Mouse (Mus musculus) gastrocnemius, postnatal 36 days (tissue): ENCODE measurements around the gene Cd59a. TPM values are rescaled to one million over a fixed set of nuclear protein-coding genes. Genes with fewer than 3 reads are reported as not detected.
A peak's percentile ranks its signal among the peaks of the same experiment; 100 is the strongest.

Experiments used
- DNase-seq, 2 experiments: peaks; one replicate each; pipeline ENCODE4 v3.0.0; 2022
- intact Hi-C: fragments of 180-260 bp; cut with DNase I; formaldehyde crosslinking; loops from one replicate; pipeline ENCODE4 v1.15.1; 2025
- total RNA-seq, 2 experiments: library from RNA; stranded (reverse); gene quantifications; 2 replicates each; pipeline ENCODE4 v1.2.3; 2021

The Cd59a gene
- total RNA-seq, 2 experiments from 2014 or later, result 19.7 to 22.2 TPM

GRCm38 (mm10) chr2:104133042-104133810 is 37.6 kb downstream of the Cd59a start:
- intact Hi-C loops, result loop anchor here (5.0 kb wide), 1 partner anchor 454 kb away; no protein-coding TSS in a partner anchor
- no peak for DNase-seq

- intact Hi-C loops, result loop anchor here (2.0 to 5.0 kb wide), 2 partner anchors 288 to 453 kb away; no protein-coding TSS in a partner anchor
- peak in 1 of 2 experiments; percentile 22 for DNase-seq
These were observed 38.8 kb downstream of the Cd59a start for GRCm38 (mm10) chr2:104134150-104135056.

GRCm38 (mm10) chr2:104135920-104136319 is 40.3 kb downstream of the Cd59a start:
- intact Hi-C loops, result loop anchor here (2.0 kb wide), 1 partner anchor 287 kb away; no protein-coding TSS in a partner anchor
- no peak for DNase-seq

GRCm38 (mm10) chr2:104142140-104142539 is 46.5 kb downstream of the Cd59a start:
- DNase-seq, result no peak
- intact Hi-C loops, result no loop called here

GRCm38 (mm10) chr2:104144004-104144403 is 48.4 kb downstream of the Cd59a start:
- DNase-seq, result no peak
- intact Hi-C loops, result no loop called here

- intact Hi-C loops, result no loop called here
- DNase-seq, result no peak
These were observed 50.4 kb downstream of the Cd59a start for GRCm38 (mm10) chr2:104145983-104146382.

- no peak for DNase-seq
- intact Hi-C loops, result no loop called here
These were observed 52.4 kb downstream of the Cd59a start for GRCm38 (mm10) chr2:104147910-104148561.

- intact Hi-C loops, result loop anchor here (5.0 kb wide), 1 partner anchor 41 kb away; no protein-coding TSS in a partner anchor
These were observed 55.2 kb downstream of the Cd59a start for GRCm38 (mm10) chr2:104150608-104151397.

GRCm38 (mm10) chr2:104153345-104153744 is 57.7 kb downstream of the Cd59a start:
- DNase-seq, result no peak
- intact Hi-C loops, result loop anchor here (5.0 kb wide), 1 partner anchor 39 kb away; no protein-coding TSS in a partner anchor

More at GRCm38 (mm10) chr2:104150608-104151397, 55.2 kb downstream of the Cd59a start:
- DNase-seq, result peak in 1 of 2 experiments; percentile 21

- intact Hi-C loops, result loop anchor here (5.0 kb wide), 1 partner anchor 38 kb away; no protein-coding TSS in a partner anchor
- DNase-seq, result no peak
These were observed 58.3 kb downstream of the Cd59a start for GRCm38 (mm10) chr2:104153876-104154275.

GRCm38 (mm10) chr2:104157831-104158230 is 62.2 kb downstream of the Cd59a start:
- intact Hi-C loops, result no loop called here
- DNase-seq, result no peak

- no peak for DNase-seq
- intact Hi-C loops, result no loop called here
These were observed 67.8 kb downstream of the Cd59a start for GRCm38 (mm10) chr2:104163418-104163817.

GRCm38 (mm10) chr2:104163978-104164487 is 68.4 kb downstream of the Cd59a start:
- no peak for DNase-seq
- intact Hi-C loops, result no loop called here

Other genes starting within 250 kb of the Cd59a start
- 1 to 10 TPM; 5.3 to 5.4 TPM for gene Lmo2, start 137.8 kb upstream of the Cd59a start, total RNA-seq
- 10 to 100 TPM; 47.6 to 53.0 TPM for gene Fbxo3, start 68.1 kb upstream of the Cd59a start, total RNA-seq
- gene 4931422A03Rik, start 67.4 kb upstream of the Cd59a start, total RNA-seq, result not detected
- gene Gm10912, start 30.0 kb upstream of the Cd59a start, total RNA-seq, result under 1 TPM; 0.25 to 0.26 TPM
- not detected for gene Gm10799, start 27.3 kb upstream of the Cd59a start, total RNA-seq
- gene Cd59b, start 26.0 kb upstream of the Cd59a start, total RNA-seq, result 1 to 10 TPM; 1.6 to 2.9 TPM
- gene A930018P22Rik, start 27.0 kb downstream of the Cd59a start, total RNA-seq, result under 1 TPM; 0.43 to 0.54 TPM